Mouse (Mus musculus) cerebellum, adult 2 months (tissue): ENCODE measurements around the gene Plekhm3.

ENCODE experiments used
- CTCF ChIP-seq: fragments of 200-500 bp; IDR thresholded peaks from 2 replicates; pipeline ENCODE4 v1.5.1; 2011; ENCODE audit warnings: low read depth, mild to moderate bottlenecking, control low read depth, low read length, moderate library complexity, borderline replicate concordance; ENCODE audit not compliant: insufficient read depth
- POLR2A ChIP-seq: fragments of 200-500 bp; IDR thresholded peaks from 2 replicates; pipeline ENCODE4 v1.6.1; 2011; ENCODE audit warnings: low read length, control low read depth, borderline replicate concordance; ENCODE audit not compliant: insufficient read depth

GRCm38 (mm10) chr1:64983247-64983646 lies 26.6 kb upstream of the Plekhm3 start:
- no peak for TF ChIP-seq CTCF
- TF ChIP-seq POLR2A, result no peak
